Mouse (Mus musculus): ENCODE measurements at regions not wholly inside any gene's neighbourhood (a gene's known extent, or its start where the extent isn't known, plus 50 kb on each side); places are given as distances from the start of the nearest gene placed in this dataset.

GRCm38 (mm10) chr5:146653686-146654450, 68.8 kb upstream of the Gpr12 start:
- TF ChIP-seq POLR2A (IDR thresholded peaks at IDR 0.05; ENCODE audit: borderline replicate concordance, extremely low read depth, low read depth, low read length) (no peak), CTCF (IDR thresholded peaks at IDR 0.05; ENCODE audit: insufficient read depth, low read length) (no peak)
